Mouse (Mus musculus): ENCODE results near the gene Gnpat.

DNA sequence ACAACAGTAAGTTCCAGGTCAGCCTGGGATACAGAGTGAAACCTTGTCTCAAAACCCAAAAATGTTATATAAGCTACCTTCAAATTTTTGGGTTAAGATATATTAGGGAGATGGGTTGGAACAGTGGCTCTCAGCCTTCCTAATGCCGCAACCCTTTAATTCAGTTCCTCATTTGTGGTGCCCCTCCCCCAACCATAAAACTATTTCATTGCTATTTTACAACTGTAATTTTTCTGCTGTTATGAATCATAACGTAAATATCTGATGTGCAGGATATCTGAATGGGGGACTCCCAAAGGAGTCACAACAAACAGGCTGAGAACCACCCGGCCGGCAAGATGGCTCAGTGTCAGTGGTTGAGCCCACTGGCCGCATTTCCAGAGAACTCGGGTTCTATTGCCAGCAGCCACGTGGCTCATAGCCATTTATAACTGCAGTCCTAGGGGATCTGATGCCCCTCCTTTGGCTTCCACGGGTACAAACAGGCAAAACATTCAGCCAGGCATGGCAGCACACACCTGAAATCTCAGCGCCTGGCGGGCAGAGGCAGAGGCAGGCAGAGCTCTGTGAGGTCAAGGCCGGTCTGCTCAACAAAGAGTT, 59.8 kb downstream of the Gnpat start:
- TF ChIP-seq CTCF (IDR thresholded peaks at IDR 0.05; ENCODE audit: low read depth) = no peak
- TF ChIP-seq EP300 (IDR thresholded peaks at IDR 0.05; ENCODE audit: low read depth) = no peak
